Mouse (Mus musculus) lung, postnatal 0 days (tissue): ENCODE data around the gene Thrb. TPM values are rescaled to one million over a fixed set of nuclear protein-coding genes. Genes with fewer than 3 reads are reported as not detected.

Experiments used
- ATAC-seq: fragments of 200-750 bp; cut with Nextera tagmentation; 2 replicates; pipeline ENCODE4 v1.8.0; 2017; ENCODE audit warnings: moderate library complexity
- DNase-seq: peaks from one replicate; pipeline ENCODE4 v3.0.0-alpha.2; 2016; ENCODE audit warnings: low spot score
- H3K27ac ChIP-seq: fragments of 300-500 bp; sonication (generic); 2 replicates; pipeline ENCODE4 v1.5.1; 2014; ENCODE audit warnings: antibody characterized with exemption, mild to moderate bottlenecking, low read length, mixed read lengths
- H3K27me3 ChIP-seq: fragments of 300-500 bp; sonication (generic); replicated peaks from 2 replicates; pipeline ENCODE4 v1.6.1; 2014; ENCODE audit warnings: low read length, mixed read lengths; ENCODE audit not compliant: insufficient read depth
- H3K36me3 ChIP-seq: fragments of 300-500 bp; sonication (generic); 2 replicates; pipeline ENCODE4 v1.6.1; 2014; ENCODE audit warnings: low read length, mixed read lengths; ENCODE audit not compliant: insufficient read depth
- H3K4me1 ChIP-seq: fragments of 300-500 bp; sonication (generic); 2 replicates; pipeline ENCODE4 v1.6.1; 2014; ENCODE audit warnings: antibody characterized with exemption, low read depth, low read length, mixed read lengths; ENCODE audit not compliant: insufficient read depth
- H3K4me2 ChIP-seq: fragments of 300-500 bp; sonication (generic); replicated peaks from 2 replicates; pipeline ENCODE4 v1.6.1; 2014; ENCODE audit warnings: low read depth, mild to moderate bottlenecking, low read length, moderate library complexity, mixed read lengths
- H3K4me3 ChIP-seq: fragments of 300-500 bp; sonication (generic); 2 replicates; pipeline ENCODE4 v1.5.1; 2014; ENCODE audit warnings: low read depth, low read length
- H3K9ac ChIP-seq: fragments of 300-500 bp; sonication (generic); replicated peaks from 2 replicates; pipeline ENCODE4 v1.6.1; 2014; ENCODE audit warnings: low read depth, mild to moderate bottlenecking
- H3K9me3 ChIP-seq: fragments of 300-500 bp; sonication (generic); 2 replicates; pipeline ENCODE4 v1.6.1; 2016; ENCODE audit warnings: low read length, mixed read lengths
- CTCF ChIP-seq: IDR thresholded peaks from 2 replicates; pipeline ENCODE4 v1.5.1; 2016; ENCODE audit warnings: antibody characterized with exemption, mild to moderate bottlenecking
- EP300 ChIP-seq: IDR thresholded peaks from 2 replicates; pipeline ENCODE4 v1.6.1; 2016; ENCODE audit warnings: antibody characterized with exemption, mild to moderate bottlenecking, control low read depth
- WGBS: fragments of 180-500 bp; shearing (Covaris S2); extraction: QIAGEN DNeasy Blood & Tissue Kit; methylation state at CpG from one replicate; pipeline ENCODE4 v1.1.7; 2014; 5-methylcytosine and 5-hydroxymethylcytosine counted together
- polyA plus RNA-seq: library from polyadenylated mRNA; unstranded; fragments of >200 nt; fragmentation: Nextera tagmentation; extraction: Ambion mirVana; gene quantifications from 2 replicates; pipeline ENCODE4 v1.2.1, GENCODE M21; 2015

Thrb gene
- polyA plus RNA-seq, 1 experiment from 2014 or later = 2.8 TPM

DNA sequence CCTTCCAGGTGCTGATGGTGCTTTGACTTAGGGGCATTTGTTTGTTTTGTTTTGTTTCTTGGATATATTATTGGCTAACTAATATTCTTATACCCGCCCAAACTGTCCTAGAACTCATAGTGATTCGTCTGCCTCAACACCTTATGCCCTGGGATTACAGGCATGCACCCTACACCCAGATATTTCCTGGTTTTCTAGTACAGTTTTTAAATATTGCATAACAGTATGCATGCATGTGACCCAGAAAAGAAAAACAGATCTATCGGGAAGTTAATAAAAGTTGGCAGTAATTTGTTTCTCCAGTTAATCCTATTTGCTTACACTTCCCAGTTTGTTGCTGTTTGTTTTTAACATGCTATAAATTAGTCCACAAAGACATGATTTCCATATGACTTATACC is 225.3 kb downstream of the Thrb start:
- ATAC-seq (no peak), DNase-seq (no peak)
- Histone ChIP-seq H3K4me3 (no peak overlapping the region), H3K27me3 (no peaks in the 10 kb centered on the region), H3K4me1 (no peaks in the 10 kb centered on the region), H3K4me2 (no peak overlapping the region), H3K9me3 (no peaks in the 10 kb centered on the region), H3K9ac (no peak overlapping the region), H3K27ac (no peak overlapping the region), H3K36me3 (no peaks in the 10 kb centered on the region)
- no peak for TF ChIP-seq EP300
- TF ChIP-seq CTCF = no peak
- 71% methylated on average over 3 of the region's 3 CpGs for WGBS

DNA sequence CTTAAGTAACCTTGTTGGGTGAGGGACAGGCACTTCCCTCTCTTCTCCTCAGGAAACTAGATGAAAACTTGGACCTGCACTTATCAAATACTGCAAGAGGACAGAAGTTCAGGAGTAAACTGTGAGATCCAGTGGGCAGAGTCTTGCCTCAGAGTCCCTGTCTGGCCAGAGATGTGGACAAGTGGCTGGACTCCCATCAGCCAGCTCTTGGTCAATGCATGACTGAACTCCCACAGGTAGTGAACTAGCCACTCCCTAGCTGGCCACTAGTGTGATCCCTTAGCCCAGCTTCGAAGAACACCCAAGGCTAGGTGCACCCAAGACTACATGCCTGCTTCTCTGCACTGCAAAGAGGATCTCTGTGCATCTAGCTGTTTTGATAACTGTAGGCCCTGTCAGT is 234.7 kb downstream of the Thrb start:
- Histone ChIP-seq H3K27me3 (no peaks in the 10 kb centered on the region), H3K9me3 (no peaks in the 10 kb centered on the region), H3K4me1 (no peaks in the 10 kb centered on the region), H3K4me3 (no peak overlapping the region), H3K27ac (no peak overlapping the region), H3K4me2 (no peak overlapping the region), H3K9ac (no peak overlapping the region), H3K36me3 (no peaks in the 10 kb centered on the region)
- DNase-seq (no peak), ATAC-seq (no peak)
- WGBS = 67% methylated on average over 1 of the region's 1 CpGs
- no peak for TF ChIP-seq CTCF
- no peak for TF ChIP-seq EP300

- Histone ChIP-seq H3K4me1 (no peaks in the 10 kb centered on the region), H3K27ac (no peak overlapping the region), H3K4me2 (no peak overlapping the region), H3K4me3 (no peak overlapping the region), H3K36me3 (no peaks in the 10 kb centered on the region), H3K9ac (no peak overlapping the region), H3K27me3 (no peaks in the 10 kb centered on the region), H3K9me3 (no peaks in the 10 kb centered on the region)
- no peak for TF ChIP-seq EP300
- no peak for DNase-seq
- no peak for ATAC-seq
- 82% methylated on average over 6 of the region's 6 CpGs for WGBS
These were observed 239.8 kb downstream of the Thrb start for GRCm38 (mm10) chr14:17899733-17900413.

DNA sequence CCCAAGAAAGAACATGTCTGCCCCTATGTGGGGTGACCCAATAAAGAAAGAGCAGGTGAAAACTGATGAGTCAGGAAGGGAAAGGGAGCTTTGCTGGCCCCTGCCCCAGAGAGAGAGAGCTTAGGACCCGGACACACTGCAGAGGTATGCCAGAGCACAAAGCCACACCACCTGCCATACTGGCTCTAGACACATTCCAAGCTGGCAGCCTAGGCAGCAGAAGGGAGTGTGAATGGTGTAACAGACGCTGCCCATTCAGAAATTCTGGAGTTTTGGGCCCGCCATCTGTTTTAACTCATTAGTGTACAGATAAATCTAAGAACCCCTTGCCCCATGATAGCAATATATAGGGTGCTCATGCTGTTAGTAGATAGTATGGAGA is 240.3 kb downstream of the Thrb start:
- H3K4me3 ChIP-seq = no peak overlapping the region
- no peaks in the 10 kb centered on the region for H3K27me3 ChIP-seq
- H3K4me1 ChIP-seq = no peaks in the 10 kb centered on the region
- H3K9ac ChIP-seq = no peak overlapping the region
- TF ChIP-seq CTCF (no peak), EP300 (no peak)
- H3K4me2 ChIP-seq = no peak overlapping the region
- no peak overlapping the region for H3K27ac ChIP-seq
- H3K36me3 ChIP-seq = no peaks in the 10 kb centered on the region
- WGBS = 71% methylated on average over 3 of the region's 3 CpGs
- H3K9me3 ChIP-seq = no peaks in the 10 kb centered on the region
- DNase-seq (no peak), ATAC-seq (no peak)

- Histone ChIP-seq H3K27me3 (no peaks in the 10 kb centered on the region), H3K27ac (no peak overlapping the region), H3K4me1 (no peaks in the 10 kb centered on the region), H3K4me2 (no peak overlapping the region), H3K9ac (no peak overlapping the region), H3K4me3 (no peak overlapping the region), H3K9me3 (no peaks in the 10 kb centered on the region), H3K36me3 (no peaks in the 10 kb centered on the region)
- WGBS = 65% methylated on average over 2 of the region's 2 CpGs
- TF ChIP-seq EP300 (no peak), CTCF (no peak)
- ATAC-seq (no peak), DNase-seq (no peak)
These were observed 242.4 kb downstream of the Thrb start for GRCm38 (mm10) chr14:17902426-17902825.

DNA sequence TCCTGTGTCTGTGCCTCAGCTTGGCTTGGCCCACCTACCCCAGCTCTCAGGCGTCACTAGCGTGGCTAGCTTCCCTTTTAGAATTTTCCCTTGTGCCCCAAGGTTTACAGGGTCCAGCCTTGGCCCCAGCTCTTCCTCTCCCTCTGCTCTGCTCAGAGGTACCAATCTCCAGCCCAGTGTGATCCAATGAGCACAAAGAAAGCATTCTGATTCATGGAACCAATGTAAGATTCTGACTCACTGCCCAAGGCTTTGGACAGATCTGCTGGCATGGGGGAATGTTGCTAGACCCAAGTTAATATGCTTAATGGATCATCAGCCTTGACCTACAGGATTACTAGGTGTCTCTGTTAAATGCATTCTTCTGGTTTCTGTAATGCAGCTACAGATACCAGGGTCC is 243.1 kb downstream of the Thrb start:
- 51% methylated on average over 2 of the region's 2 CpGs for WGBS
- Histone ChIP-seq H3K27ac (no peak overlapping the region), H3K9ac (no peak overlapping the region), H3K4me3 (no peak overlapping the region), H3K9me3 (no peaks in the 10 kb centered on the region), H3K4me2 (no peak overlapping the region), H3K27me3 (no peaks in the 10 kb centered on the region), H3K4me1 (no peaks in the 10 kb centered on the region), H3K36me3 (no peaks in the 10 kb centered on the region)
- ATAC-seq = no peak
- no peak for DNase-seq
- TF ChIP-seq EP300 (no peak), CTCF (no peak)

GRCm38 (mm10) chr14:17904554-17904953 is 244.5 kb downstream of the Thrb start:
- peak; percentile 63 for TF ChIP-seq CTCF
- TF ChIP-seq EP300 = no peak
- Histone ChIP-seq H3K36me3 (no peaks in the 10 kb centered on the region), H3K9me3 (no peaks in the 10 kb centered on the region), H3K4me2 (no peak overlapping the region), H3K4me3 (no peak overlapping the region), H3K27me3 (no peaks in the 10 kb centered on the region), H3K9ac (no peak overlapping the region), H3K4me1 (no peaks in the 10 kb centered on the region), H3K27ac (no peak overlapping the region)
- DNase-seq = no peak
- WGBS = 50% methylated on average over 1 of the region's 1 CpGs
- 0 out of 2 replicates have a peak, but pooled peaks have one; percentile 32 for ATAC-seq
